Mouse (Mus musculus): Measurements from ENCODE around the gene 5730480H06Rik. TPM values are rescaled to one million over a fixed set of nuclear protein-coding genes. Genes with fewer than 3 reads are reported as not detected.

Gene 5730480H06Rik
- polyA plus RNA-seq, 1 experiment from 2014 or later = 27.9 TPM

DNA sequence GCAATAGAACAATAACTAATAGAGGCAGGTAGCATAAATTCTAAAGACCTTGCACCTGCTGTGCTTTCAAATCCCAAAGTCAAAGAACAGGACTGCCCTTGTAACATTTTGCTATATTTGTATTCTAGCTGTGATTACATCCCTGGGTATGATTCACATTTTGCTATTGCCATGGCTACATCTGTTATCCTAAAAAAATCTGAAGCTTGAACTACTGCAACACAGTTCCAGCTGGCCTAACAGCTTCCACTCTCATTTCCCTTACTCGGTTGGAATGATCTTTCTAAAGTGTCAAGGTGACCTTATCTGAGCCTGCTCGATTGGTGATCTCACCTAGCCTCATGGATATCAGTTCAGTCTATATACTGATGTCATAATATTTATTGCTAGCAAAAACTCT lies 132.5 kb downstream of the 5730480H06Rik start:
- Histone ChIP-seq H3K9ac (no peak overlapping the region), H3K4me2 (no peak overlapping the region), H3K27me3 (no peaks in the 10 kb centered on the region), H3K9me3 (replicated peaks) (no peaks in the 10 kb centered on the region), H3K27ac (no peak overlapping the region), H3K36me3 (no peaks in the 10 kb centered on the region), H3K4me1 (no peaks in the 10 kb centered on the region), H3K4me3 (replicated peaks) (no peak overlapping the region)
- WGBS = 64% methylated on average over 2 of the region's 2 CpGs
- no peak for ATAC-seq (replicated peaks; ENCODE audit: low FRiP score)
